Mouse (Mus musculus): ENCODE results near the gene Nutf2-ps1.

Nutf2-ps1 gene

GRCm38 (mm10) chr19:53568553-53568952 lies 20.3 kb downstream of the Nutf2-ps1 start:
- no peak for DNase-seq

- peak in 1 of 2 experiments; percentile 4 for DNase-seq
Observed at GRCm38 (mm10) chr19:53567864-53568263, 21.0 kb downstream of the Nutf2-ps1 start.

- no peak for DNase-seq
Observed at GRCm38 (mm10) chr19:53565565-53566277, 23.1 kb downstream of the Nutf2-ps1 start.

- no peak for DNase-seq
Observed at GRCm38 (mm10) chr19:53564174-53564573, 24.7 kb downstream of the Nutf2-ps1 start.

GRCm38 (mm10) chr19:53560436-53560835 lies 28.4 kb downstream of the Nutf2-ps1 start:
- no peak for DNase-seq

GRCm38 (mm10) chr19:53557267-53557936 lies 31.5 kb downstream of the Nutf2-ps1 start:
- DNase-seq, result peak in 1 of 2 experiments; percentile 35

- peak in 1 of 2 experiments; percentile 27 for DNase-seq
Observed at GRCm38 (mm10) chr19:53556841-53557240, 32.0 kb downstream of the Nutf2-ps1 start.

GRCm38 (mm10) chr19:53554981-53555616 lies 33.8 kb downstream of the Nutf2-ps1 start:
- DNase-seq, result peak in 1 of 2 experiments; percentile 8

GRCm38 (mm10) chr19:53554402-53554801 lies 34.5 kb downstream of the Nutf2-ps1 start:
- DNase-seq, result no peak

- DNase-seq, result peak in 1 of 2 experiments; percentile 15
Observed at GRCm38 (mm10) chr19:53552795-53553194, 36.1 kb downstream of the Nutf2-ps1 start.

- peak in 1 of 2 experiments; percentile 11 for DNase-seq
Observed at GRCm38 (mm10) chr19:53552216-53552786, 36.6 kb downstream of the Nutf2-ps1 start.

GRCm38 (mm10) chr19:53550972-53551371 lies 37.9 kb downstream of the Nutf2-ps1 start:
- peak; percentile 57 to 60 for DNase-seq

GRCm38 (mm10) chr19:53547597-53547996 lies 41.3 kb downstream of the Nutf2-ps1 start:
- DNase-seq, result peak in 1 of 2 experiments; percentile 14

- peak in 1 of 2 experiments; percentile 9 for DNase-seq
Observed at GRCm38 (mm10) chr19:53544923-53545561, 43.8 kb downstream of the Nutf2-ps1 start.

- no peak for DNase-seq
Observed at GRCm38 (mm10) chr19:53543602-53544001, 45.3 kb downstream of the Nutf2-ps1 start.

- DNase-seq, result no peak
Observed at GRCm38 (mm10) chr19:53539296-53539695, 49.6 kb downstream of the Nutf2-ps1 start.

- DNase-seq, result no peak
Observed at GRCm38 (mm10) chr19:53538796-53539195, 50.1 kb downstream of the Nutf2-ps1 start.
